Mouse (Mus musculus) leukemia stem cell, adult 10-12 weeks (primary cell): ENCODE data around the gene Mcm8. TPM values are rescaled to one million over a fixed set of nuclear protein-coding genes. Genes with fewer than 3 reads are reported as not detected.

Experiments
- polyA plus RNA-seq: library from polyadenylated mRNA; stranded (reverse); fragments of >175 nt; gene quantifications from 2 replicates; pipeline ENCODE4 v1.2.3, GENCODE M21; 2012; ENCODE audit warnings: low replicate concordance

The Mcm8 gene
- 2.7 and 5.3 TPM in 2 replicates for polyA plus RNA-seq

GRCm38 (mm10) chr2:132815608-132816314 lies at the start of gene Mcm8, which contains the start of gene Trmt6:
Gene Mcm8, plus strand, starts transcription at chr2:132816141.
Gene Trmt6, minus strand, starts transcription at chr2:132816055.

DNA sequence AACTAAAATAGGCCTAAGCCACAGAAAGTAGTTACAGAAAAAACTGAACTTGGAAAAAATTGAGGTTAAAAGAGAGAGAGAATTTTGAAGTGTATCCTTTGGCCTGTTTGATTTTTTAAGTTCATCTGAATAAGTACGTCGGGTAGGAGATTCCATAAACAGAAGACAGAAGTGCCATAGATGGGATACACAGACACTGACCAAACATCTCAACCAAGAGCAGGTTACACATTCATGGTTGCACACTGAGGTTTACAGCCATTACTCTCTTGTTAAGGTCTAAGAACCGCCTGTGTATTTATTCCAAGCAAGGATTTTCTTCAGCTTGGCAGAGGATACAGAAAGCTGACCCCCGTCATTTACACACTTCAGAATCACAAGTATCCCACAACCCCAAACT lies 35.0 kb upstream of the Mcm8 start, which contains the start of gene Chgb:
Chgb (plus strand) TSS at position 301 of the 400 bp plus-strand sequence.

GRCm38 (mm10) chr2:132846407-132847358 lies 30.7 kb downstream of the Mcm8 start, which contains the start of gene Crls1:
Gene Crls1, plus strand, starts transcription at chr2:132846666.

DNA sequence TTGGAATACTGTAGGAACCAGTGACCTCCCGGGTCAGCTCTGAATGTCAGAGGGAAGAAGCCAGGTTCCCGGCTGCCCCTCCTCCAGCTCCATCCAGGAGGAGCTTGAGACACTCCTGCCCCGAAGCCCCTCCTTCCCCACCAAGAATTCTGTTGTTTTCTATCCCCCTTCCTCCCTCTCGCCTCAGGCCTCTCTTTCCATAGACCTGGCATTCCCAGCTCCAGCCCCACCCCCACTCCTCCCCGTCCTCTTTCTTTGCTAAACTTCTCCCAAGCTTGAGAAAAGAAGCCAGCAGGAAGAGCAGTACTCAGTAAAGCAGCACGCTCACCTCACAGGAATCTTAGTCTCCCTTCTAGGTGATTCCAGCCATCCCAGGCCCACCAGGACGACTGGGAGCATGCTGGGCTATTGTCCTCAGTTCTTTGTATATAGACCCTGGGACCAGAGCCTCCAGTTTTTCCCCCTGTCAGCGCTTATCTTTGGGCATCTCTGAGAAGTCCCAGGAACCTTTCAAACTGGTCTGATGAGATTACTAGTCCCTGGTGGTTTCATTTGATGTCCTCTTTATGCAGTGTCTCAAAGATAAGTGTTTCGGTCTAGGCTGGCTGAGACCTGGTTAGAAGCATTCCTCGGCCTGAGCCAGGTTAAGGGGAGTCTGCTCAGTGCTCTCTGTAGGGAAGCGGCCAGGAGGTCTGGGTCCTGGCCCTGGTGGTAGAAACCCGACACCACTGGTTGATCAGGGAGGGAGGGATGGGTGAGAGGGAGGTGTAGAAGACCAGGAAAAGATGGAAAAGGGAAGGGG lies 65.1 kb downstream of the Mcm8 start, which contains the start of gene Lrrn4:
Lrrn4 (minus strand) TSS at position 48 of the 802 bp plus-strand sequence.

Other genes starting within 250 kb of the Mcm8 start
- gene Gpcpd1, start 228.4 kb upstream of the Mcm8 start, polyA plus RNA-seq = 29.6 and 54.9 TPM in 2 replicates
- gene Shld1, start 129.2 kb upstream of the Mcm8 start, polyA plus RNA-seq = 0.73 and 1.9 TPM in 2 replicates
- not detected in 2 replicates for gene Chgb, start 34.9 kb upstream of the Mcm8 start, polyA plus RNA-seq
- gene Trmt6, start 86 bp upstream of the Mcm8 start, polyA plus RNA-seq = 5.3 and 13.1 TPM in 2 replicates
- gene Crls1, start 30.5 kb downstream of the Mcm8 start, polyA plus RNA-seq = 105 and 205 TPM in 2 replicates
- gene Lrrn4, start 64.8 kb downstream of the Mcm8 start, polyA plus RNA-seq = 0.11 TPM in 1 of 2 replicates, not detected in the other
- gene Fermt1, start 129.8 kb downstream of the Mcm8 start, polyA plus RNA-seq = not detected in 2 replicates